Mouse (Mus musculus) spleen, postnatal 10 days (tissue): ENCODE data around the gene Galr2.
A peak's percentile ranks its signal among the peaks of the same experiment; 100 is the strongest.

ENCODE experiments used
- DNase-seq, 2 experiments: peaks; one replicate each; pipeline ENCODE4 v3.0.0; 2021 to 2022; ENCODE audit warnings: low spot score in 2 of 2

Galr2 gene

DNA sequence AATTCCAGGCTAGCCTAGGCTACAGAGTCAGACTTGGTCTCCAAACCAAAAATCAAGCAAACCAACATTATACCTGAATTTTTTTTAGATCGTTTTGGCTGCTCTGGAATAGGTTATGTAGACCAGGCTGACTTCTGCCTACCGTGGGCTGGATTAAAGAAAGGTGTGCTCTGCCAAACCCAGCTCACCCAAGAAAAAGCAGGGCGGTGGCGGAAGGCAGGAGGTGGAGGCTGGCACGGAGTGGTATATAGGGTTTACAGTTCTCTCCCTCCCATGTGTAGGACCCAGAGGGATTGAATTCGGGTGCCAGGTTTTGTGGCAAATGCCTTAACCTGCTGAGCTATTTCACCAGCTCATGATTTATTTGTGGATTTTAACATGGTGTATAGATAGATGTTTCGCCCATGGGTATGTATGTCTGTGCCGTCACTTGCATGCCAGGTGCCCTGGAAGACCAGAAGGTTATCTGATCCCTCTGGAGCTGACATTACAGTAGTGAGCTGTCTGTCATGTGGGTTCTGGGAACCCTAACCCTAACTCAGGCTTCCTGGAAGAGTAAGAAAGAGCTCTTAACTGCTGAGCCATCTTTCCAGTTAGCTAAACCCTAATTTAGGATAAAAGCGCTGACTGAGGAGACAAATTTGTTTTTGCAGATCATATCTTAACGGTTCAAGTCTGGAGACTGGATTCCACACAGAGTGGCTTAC is 26.4 kb downstream of the Galr2 start, which contains the start of gene Exoc7:
Exoc7 (minus strand) TSS at position 215 of the 707 bp plus-strand sequence.
- DNase-seq, result no peak

DNA sequence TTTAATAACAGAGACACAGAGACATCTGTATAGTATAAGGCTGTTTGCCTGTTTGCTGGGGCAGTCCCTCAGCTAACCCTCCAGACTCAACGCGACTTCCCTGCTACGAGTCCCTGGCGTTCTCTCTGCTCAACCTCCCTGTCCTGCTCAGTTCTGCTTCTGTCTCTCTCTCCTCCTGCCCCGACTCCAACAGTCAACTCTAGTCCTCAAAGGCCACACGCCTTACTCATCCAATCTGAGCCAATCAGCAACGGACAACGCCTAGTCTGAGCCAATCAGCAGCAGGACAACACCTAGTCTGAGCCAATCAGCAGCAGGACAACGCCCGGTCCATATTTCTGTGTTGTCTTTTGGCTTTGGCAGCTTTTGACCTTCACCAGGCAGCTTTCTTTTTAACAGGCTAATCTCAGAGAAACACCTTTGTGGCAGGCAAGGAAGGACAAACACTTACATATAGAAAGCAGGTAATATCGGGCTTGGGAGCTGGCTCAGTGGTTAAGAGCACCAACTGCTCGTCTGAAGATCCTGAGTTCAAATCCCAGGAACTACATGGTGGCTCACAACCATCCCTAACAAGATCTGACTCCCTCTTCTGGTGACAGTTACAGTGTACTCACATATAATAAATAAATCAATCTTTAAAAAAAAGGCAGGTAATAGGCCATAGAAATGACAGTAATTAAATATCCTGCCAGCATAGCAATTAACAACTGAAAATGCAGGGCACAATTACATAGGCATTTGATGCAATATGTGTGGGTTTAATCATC is 27.2 kb downstream of the Galr2 start:
- DNase-seq, result peak in 1 of 2 experiments; percentile 53

DNA sequence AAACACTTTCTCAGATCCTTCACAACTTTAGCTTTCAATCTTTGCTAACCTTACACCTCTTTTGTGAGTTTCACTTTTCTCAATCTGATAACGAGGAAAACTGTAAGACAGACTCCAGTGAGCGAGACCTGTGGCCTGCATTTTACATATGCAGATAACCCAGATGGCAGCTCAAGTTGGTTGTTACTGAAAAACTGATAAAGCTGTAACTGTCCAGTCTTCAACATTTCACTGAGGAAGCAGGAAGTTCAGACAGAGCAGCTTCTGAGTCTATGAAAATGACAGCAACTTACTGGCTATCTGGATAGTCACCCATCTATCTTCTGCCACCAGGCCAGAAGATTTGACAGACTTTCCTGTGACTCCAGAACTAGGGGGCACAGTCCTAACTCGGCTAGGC is 28.9 kb downstream of the Galr2 start:
- DNase-seq, result no peak

DNA sequence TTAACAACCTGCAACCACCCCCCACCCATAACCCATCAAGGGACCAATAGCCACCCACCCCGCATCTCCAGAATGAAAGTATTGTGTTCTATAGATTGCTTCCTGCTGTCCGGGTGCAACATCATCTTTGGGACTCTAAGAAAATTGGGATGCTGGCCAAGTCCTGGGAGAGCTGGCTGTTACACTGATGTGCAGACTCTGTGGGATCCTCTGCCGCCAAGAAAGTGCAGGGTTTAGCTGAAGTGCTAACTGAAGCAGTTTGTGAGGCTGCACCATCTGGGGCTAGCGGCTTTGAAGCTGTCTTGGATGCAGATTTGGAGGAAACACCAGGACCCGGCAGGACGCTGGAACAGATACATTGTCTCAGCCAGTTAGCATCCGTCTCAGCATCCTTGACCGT is 30.4 kb downstream of the Galr2 start:
- DNase-seq, result no peak

DNA sequence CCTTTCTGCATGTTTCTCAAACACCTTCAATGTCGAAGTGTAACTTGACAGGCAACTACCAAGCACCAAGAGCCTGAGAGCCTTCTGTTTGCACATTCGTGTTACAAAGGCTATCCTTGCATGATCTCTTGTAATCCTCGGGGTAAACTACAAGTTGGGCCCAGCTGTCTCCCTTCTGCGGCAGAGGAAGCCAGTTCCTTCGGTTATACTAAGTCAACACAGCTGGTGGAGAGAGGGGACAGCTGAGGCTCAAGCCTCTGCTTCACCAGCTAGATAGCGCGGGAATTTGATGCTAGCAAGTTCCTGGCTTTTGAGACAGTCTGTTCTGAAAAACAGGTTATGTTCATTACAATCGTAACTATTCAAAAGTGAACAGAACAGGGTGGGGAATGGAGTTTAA is 31.6 kb downstream of the Galr2 start:
- no peak for DNase-seq

DNA sequence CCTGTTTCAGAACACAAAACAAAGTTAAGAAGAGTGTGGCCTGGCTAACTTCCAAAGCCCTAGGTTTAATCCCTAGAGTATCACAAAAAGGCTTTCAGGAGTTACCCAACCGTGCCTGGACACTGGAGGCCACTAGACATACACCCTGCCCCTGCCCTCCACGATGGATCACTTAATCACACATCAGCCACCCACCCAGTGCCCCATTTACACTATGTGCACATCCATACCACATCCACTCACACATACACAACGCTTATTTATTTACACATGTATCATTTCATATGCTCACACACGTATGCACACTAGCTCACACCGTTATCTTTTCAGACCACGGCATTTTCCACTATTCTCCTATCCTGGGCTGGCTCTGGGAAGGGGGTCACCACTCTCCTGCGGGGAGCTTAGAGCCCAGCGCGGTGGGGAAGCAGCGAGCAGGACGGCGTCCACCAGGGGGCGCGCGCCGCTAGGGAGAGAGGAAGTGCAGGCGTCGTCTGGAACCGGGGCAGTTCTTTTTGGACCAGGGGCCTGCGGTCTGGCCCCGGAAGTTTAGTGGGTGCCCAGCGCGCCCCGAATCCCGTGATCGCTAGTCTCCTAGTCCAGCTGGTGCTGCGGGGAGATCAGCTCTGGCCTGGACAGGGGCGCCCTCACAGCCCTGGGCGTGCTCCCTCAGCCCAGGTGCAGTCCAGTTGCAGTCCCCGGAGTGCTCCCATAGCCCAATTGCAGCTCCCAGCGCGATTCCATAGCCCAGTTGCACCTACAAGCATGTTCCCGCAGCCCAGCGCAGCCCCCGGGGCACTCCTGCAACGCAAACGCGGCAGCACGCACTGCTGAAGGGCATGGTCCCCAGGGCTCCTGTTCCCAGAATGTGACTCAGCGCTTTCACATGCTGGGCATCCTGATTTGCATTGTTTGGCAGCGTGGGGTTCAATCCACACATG is 38.2 kb downstream of the Galr2 start:
- peak; percentile 91 to 95 for DNase-seq

DNA sequence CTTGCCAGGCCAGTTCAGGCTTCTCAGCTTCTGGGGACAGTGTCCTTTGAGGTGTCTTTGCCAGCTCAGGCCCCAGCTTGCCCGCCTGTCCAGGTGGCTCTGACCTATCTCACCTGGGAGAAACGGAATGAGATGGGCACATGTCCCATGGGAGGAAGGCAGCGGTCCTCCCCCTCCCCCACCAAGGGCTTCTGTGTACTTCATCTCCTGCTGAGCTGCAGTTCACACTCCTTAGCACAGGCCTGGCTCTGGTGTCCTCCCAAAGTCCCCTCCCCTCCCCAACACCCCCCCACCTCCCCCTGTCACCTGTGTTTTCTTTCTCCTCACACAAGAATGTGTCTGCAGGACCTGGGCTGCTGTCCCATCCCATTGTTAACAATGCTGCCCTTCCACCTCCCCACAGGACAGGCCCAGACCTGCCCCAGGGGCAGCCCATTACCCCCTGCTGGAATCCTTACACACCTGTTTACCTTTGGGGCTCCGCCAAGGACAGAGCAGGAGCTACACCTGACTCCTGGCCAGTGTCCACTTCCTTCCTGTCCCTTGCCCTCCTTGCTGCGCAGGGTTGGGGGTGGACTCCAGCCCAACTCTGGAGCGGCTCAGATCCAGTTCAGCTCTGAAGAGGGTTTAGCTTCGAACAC is 46.3 kb downstream of the Galr2 start:
- DNase-seq, result no peak

DNA sequence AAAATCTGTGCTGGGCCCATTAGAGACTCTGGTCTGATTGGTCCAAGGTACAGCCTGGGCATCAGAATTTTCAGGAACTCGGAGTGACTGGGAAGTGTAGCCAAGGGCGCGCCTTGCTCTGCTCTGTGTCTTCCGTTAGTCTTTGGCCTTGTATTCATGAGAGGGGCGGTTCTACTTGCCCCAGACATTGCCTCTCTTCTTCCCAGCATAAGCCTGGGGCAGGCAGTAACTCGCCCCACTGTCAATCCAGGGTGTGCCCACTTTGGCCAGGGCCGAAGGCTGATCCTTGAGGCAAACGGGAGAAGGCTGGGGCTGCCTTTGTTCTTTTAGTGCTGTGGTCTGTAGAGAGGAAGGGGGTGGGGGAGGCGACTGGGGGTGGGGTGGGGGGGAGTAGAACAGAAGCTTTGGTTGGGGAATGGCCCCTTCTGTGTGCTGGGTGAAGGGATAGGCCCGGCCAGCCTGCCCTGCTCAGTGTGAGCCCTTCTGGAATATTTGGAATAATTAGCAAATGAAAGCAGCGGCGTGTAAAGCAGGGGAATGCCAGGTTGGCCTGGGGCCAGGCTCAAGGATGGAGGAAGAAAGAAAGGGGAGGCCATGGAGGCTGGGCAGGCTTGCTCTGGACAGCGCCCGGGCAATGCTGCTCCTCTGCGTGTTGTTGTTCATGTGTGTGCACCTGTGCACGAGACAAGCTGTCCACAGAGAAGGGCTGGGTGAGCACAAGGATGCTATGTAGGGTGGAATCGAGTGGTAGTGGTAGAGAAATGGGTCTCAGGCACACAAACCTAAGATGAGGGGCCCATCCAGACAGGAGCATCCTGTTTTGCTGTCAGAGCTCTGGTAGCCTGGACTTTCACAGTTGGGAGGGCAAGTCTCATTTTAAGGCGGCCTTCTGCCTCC is 48.8 kb downstream of the Galr2 start:
- no peak for DNase-seq

DNA sequence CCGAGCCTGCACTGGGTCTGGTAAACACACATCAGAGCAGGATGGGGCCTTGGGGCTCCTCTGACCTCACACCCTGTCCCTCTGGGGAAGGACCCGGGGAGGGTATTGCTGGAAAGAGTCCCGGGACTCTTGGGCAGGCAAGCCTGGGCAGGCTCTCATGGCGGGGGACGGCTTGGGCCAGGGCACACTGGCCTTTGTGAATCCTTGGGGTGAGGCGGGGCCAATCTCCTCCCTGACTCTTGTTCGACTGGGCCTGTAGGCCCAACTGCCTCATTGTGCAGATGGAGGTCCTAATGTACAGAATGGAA is 49.4 kb downstream of the Galr2 start:
- no peak for DNase-seq

DNA sequence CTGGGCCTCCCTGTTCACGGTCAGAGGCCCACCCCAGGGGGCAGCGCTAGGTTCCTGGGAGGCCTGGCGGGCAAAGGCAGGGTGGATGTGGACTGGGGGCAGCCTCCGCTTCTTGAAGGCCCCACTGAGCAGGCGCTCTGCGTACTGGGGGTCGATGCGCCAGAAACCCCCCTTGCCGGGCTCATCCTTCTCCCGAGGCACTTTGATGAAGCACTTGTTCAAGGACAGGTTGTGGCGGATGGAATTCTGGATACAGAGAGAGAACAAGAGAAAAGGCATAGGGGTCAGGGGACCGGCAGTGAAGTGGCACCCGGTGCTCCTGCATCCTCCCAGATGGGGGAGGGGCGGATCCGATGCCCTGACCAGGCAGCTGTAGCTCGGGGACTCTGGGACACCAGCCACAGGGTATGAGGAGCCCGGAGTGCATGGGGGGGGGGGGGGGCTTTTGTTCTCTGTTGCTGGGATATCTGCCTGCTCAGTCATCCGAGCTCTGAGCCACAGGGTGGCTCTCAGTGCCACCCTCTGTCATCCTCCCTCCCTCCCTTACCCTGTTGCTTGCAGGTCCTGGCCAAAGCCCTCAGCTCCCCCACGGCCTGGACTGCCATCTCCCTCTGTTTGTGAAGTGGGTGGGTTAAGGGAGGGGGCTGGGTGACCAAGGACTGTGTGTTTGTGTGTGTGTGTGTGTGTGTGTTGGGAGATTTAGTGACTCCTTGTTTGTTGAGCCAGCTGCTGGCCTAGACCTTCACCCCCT is 51.7 kb downstream of the Galr2 start:
- no peak for DNase-seq

DNA sequence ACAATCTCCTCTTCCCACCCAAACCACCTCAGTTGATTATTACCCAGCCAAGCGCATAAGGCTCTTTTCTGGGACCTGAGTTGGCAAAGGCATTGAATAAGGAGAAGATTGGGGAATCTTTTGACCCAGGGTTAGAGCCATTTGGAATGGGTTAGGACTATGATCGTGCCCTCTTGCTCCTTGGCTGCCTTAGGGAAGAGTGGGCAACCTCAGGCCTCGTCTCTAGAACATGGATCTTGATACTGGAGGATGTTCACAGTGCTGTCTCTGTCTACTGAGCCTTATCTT is 52.2 kb downstream of the Galr2 start:
- DNase-seq, result no peak
